In the genomic region with DNA sequence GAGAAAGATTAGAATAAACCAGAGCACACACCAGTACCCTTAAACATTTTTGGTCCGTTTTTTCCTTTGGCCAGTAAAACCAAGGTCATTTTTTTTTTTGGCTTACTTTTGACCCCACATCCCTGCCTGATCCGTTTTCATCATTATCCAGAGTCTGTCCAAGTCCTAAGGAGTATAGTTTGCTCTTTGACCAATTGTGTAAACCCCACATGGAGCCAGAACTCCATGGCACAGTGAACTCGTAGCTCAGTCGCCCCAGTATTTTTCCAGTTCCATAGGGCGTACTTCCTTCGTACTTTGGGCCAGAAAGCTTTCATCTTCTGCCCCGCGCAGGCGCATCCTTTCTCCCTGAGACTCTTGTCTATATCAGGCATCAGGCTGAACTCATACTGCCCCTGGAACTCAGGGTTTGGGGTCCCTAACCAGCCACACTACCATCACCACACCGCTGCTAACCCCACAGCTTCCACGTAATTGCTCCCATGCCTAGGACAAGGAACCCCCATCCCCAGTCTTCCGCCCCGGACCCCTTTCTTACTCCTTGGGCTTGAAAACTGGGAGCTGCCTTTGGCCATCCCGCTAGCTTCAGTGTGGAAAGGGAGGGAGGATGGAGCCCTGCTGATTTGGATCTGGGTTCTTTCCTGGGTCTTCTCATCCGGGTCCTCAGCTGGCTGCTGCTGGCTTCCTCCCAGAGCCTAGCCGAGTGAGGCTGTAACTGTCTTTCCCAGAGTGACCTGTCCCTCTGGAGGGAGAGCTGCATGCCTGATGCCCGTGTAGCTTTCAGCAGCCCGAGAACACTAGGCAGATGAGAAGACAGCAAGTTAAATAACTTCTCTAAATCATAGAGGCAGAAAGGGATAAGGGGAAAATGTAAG, we compare ENCODE assay signal across 10 mouse cellular contexts. TPM values are rescaled to one million over a fixed set of nuclear protein-coding genes. Genes with fewer than 3 reads are reported as not detected.
A peak's percentile ranks its signal among the peaks of the same experiment; 100 is the strongest.
DNase-seq lines count a peak whose midpoint lies in the region; ATAC-seq lines count a peak whose summit lies in the region.
"Had no signal": no experiment of that assay in that cellular context is flagged by ENCODE, and none has a peak within 500 bp of the region (broad histone marks: within the 10 kb centered on the region; RNA-seq: fewer than 3 reads in every experiment).

No protein-coding gene starts in this region.

- DNase-seq in kidney, postnatal 4 days = peak; percentile 10 to 27
- no peak for DNase-seq in kidney, postnatal 36 days
- DNase-seq in embryo, embryonic 9.5 days (ENCODE audit: extremely low spot score) = peak; percentile 38
- no peak for DNase-seq in thymus, postnatal 4 days
- no peak for DNase-seq in spleen, postnatal 4 days (ENCODE audit: low spot score in 2 of 2)
- DNase-seq: lung, adult 2 months had no signal

- 42% methylated on average over 18 of the region's 18 CpGs for WGBS in limb, embryonic 13.5 days
- 35% methylated on average over 18 of the region's 18 CpGs for WGBS in neural tube, embryonic 15.5 days

- H3K36me3 ChIP-seq in limb, embryonic 13.5 days = peaks cover 30% of the 10 kb centered on the region
- H3K36me3 ChIP-seq in neural tube, embryonic 15.5 days = no peaks in the 10 kb centered on the region; the same call in 1 of the 2 replicates

- no peak overlapping the region for H3K4me3 ChIP-seq in limb, embryonic 13.5 days
- no peak overlapping the region for H3K4me3 ChIP-seq in neural tube, embryonic 15.5 days (replicated peaks)

- no peak overlapping the region for H3K4me2 ChIP-seq in limb, embryonic 13.5 days (replicated peaks)
- 0 out of 2 replicates have a peak overlapping the region, but pooled peaks have one; percentile 13 for H3K4me2 ChIP-seq in neural tube, embryonic 15.5 days

- H3K9me3 ChIP-seq in limb, embryonic 13.5 days = no peaks in the 10 kb centered on the region
- H3K9me3 ChIP-seq in neural tube, embryonic 15.5 days (replicated peaks) = no peaks in the 10 kb centered on the region

- ATAC-seq in limb, embryonic 13.5 days (ENCODE audit: low FRiP score, low read depth) = no peak
- ATAC-seq in neural tube, embryonic 15.5 days (ENCODE audit: low FRiP score) = no peak
- ATAC-seq in cerebellum, adult (ENCODE audit: insufficient number of reproducible peaks, low FRiP score, low TSS enrichment) = no peak

- no peaks in the 10 kb centered on the region for H3K27me3 ChIP-seq in limb, embryonic 13.5 days
- H3K27me3 ChIP-seq in neural tube, embryonic 15.5 days (replicated peaks) = peaks cover 14% of the 10 kb centered on the region; the same call in 1 of the 2 replicates
- H3K27me3 ChIP-seq: CH12.LX had no signal

- no peaks in the 10 kb centered on the region for H3K4me1 ChIP-seq in limb, embryonic 13.5 days
- H3K4me1 ChIP-seq in neural tube, embryonic 15.5 days = 0 out of 2 replicates have a peak, but pooled peaks cover 4% of the 10 kb centered on the region

- H3K27ac ChIP-seq in limb, embryonic 13.5 days = no peak overlapping the region
- no peak overlapping the region for H3K27ac ChIP-seq in neural tube, embryonic 15.5 days (replicated peaks)

- H3K9ac ChIP-seq in limb, embryonic 13.5 days = 0 out of 2 replicates have a peak overlapping the region, but pooled peaks have one; percentile 19
- H3K9ac ChIP-seq in neural tube, embryonic 15.5 days (replicated peaks) = no peak overlapping the region

RNA-seq across cellular contexts. Expression of gene Tmem260, which starts 58.0 kb away (rescaled TPM):
- 27.0 and 28.2 TPM in 2 replicates for polyA plus RNA-seq in limb, embryonic 13.5 days (2015; fragmentation: Nextera tagmentation; extraction: Ambion mirVana)
- 14.6 and 15.3 TPM in 2 replicates for polyA plus RNA-seq in neural tube, embryonic 15.5 days (2015; fragmentation: Nextera tagmentation; extraction: Ambion mirVana)

Comparison
In these comparisons a context has a peak if more than half of its experiments do, and no peak if none do; other contexts are left out.
1. DNase-seq: peak in kidney, postnatal 4 days (2 of 2) and embryo, embryonic 9.5 days (single experiment); none in kidney, postnatal 36 days (0 of 2), thymus, postnatal 4 days (single experiment) and spleen, postnatal 4 days (0 of 2).